Mouse (Mus musculus): ENCODE data around the gene Macf1. TPM values are rescaled to one million over a fixed set of nuclear protein-coding genes. Genes with fewer than 3 reads are reported as not detected.

Macf1 gene
- total RNA-seq, 2 experiments from 2014 or later: 209 TPM

DNA sequence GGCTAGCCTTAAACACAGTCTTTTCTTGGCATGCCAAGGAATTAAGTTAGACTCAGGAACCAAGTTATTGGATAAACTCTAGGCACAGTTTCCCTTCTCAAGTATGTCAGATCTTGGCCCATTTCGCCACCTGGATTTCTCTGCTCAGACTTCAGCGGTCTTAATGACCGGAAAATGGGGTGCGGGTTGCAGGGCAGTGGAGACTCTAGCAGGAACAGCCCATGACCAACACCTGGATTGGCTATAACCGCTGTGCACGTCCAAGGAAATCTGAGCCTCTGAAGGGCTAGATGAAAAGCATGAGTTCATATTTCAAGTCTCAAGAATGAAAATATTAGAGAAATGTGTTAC, 271.7 kb downstream of the Macf1 start:
- no peak for DNase-seq (ENCODE audit: low spot score in 2 of 2)

DNA sequence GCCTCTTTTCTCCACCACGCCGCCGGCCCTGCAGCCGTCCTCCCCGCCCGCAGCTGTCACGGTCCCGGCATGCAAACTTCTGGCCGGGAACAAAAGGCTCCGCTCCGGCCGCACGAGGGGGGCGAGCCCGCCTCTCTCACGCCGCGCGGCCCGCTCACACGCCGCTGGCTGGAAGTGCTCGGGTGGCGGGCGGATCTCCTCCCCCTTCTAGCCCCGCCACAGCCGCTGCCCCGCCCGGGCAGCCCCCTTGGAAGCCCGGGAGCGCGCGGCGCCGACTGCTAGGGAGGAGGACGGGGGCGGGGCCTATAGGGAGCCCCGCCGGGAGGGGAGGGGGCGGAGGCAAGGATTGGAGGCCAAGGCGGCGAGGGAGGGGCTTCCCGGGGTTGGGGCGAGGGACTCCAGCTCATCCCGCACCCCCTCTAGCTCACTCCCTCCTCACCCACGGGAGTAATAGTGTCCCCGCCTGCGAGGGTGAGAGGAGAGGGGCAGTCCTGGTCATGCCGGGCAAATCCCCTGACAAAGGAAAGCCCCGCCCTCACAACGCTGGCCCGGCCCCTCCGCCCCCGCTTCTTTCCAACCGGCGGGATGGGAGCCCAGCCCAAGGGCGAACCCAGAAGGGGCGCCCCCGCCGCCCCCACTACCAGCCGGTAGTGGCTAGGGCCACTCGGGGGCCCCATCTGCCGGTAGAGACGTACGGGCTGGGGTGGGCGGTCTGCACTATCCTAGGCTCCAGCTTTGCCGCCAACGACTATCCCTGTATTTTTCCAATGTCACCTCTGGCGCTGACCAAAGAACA, 272.2 kb downstream of the Macf1 start:
- peak; percentile 88 to 93 for DNase-seq (ENCODE audit: low spot score in 2 of 2)

DNA sequence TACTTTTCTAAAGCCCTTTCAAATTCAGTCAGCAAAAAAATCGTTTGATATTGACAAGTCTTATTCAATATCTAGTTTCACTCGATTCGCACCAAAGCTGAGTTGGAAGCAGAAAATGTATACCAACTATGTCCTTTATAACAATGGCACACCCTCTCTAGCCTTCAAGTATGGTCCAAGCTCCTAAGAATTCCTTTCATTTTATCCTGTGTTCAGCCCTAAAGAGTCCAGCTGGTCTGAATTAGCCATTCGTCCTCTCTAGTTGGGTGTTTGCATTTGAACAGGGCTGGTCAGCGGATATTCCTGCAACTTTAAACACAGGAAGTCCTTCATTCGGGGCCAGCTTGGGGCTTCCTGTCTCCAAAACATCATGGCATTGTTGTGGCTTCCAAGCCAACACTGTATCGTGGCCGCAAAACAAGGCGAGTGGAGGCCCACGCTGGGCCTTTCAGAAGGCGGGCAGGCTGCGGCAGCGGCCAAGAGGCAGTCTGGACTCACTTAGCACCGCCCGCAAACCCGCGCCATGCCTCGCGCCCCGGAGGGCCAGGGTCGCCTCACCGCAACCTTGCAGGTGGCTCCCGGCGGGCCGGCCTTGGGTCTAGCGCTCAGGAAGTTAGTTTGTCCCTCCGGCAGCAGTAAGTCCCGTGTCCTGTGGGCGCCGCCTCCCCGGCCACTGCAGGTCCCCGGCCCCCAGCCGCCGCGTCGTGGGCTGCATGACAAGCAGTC, 273.0 kb downstream of the Macf1 start:
- no peak for DNase-seq (ENCODE audit: low spot score in 2 of 2)

DNA sequence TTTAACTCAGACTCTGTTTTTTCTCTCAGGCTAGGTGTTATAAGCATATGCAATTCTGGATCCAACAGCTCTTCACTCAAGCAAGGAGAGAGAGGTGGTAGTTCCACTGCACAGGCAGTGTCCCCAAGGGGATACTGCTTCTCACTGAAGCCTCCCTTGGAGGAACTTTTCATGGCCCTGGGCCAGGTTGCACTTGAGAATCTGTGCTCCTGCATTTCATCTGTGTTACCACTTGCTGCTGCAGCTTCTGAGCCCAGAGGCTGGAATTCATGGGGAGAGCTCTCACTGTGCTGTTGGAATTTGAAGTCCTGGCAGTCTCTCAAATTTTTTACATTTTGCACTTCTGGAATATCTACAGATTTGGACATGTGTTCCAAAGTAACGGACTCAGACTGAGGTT, 274.4 kb downstream of the Macf1 start:
- no peak for DNase-seq (ENCODE audit: low spot score in 2 of 2)

DNA sequence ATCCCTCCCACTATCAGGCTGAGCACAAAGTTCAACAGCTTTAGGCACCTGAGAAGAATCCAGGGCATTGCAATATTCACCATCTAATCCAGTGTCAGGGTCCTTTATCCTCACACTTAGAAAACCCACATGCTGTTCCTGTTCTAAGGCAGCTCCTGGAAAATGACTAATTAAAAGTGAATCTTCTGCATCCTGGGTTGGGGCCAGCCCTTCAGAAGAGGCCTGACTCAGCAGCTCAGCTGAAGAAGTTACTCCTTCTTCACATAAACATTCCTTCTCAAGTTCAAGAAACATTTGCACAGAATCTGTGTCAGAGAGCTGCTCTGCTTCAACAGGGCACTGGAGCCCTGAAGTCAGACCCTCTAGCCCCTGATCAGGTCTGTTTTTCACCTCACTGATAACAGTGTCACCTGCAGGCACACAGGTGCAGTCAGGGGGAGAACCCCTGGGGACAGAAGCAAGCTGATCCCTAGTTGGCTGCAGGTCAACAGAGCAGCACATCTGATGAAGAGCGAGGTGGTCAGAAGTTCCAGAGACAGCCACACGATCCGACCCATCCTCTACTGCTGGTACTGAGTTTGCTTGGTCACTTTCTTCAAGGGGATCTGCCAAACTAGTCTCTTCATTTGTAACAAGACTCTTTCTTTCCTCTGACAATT, 275.0 kb downstream of the Macf1 start:
- DNase-seq (ENCODE audit: low spot score in 2 of 2): no peak

DNA sequence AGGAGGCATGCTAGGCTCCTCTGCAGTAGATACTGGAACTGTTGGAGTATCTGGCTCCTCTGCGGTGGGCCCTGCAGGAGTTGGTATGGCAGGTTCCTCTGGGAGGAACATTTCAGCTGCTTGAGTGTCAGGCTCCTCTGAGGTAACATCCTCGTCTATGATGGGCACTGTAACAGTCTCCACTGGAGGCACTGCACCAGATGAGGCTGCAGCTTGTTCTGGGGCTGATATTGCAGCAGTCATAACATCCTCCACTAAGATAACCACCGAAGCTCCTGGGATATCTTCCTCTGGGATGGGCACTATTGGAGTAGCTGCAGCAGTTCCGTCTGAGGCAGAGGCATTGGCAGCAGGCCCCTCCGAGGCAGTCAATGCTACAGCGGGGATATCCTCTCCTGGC, 276.4 kb downstream of the Macf1 start:
- no peak for DNase-seq (ENCODE audit: low spot score in 2 of 2)

DNA sequence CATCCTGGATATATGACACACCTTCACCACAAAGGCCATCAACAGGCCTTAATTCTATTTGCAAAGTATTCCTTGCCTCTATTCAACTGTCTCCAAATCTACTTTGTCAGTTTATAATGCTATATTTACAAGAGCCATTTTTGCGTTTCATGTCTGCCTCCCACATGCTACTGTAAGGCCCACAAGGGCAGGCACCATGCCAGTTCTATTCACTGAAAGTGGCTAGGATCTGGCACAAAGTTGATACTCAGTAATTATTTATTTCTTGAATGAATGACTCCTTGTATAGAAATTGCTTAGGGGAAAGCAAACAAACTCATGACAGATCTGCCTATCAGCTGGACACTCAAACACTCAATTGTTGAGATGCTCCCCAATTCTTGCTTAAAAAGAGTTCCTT, 280.1 kb downstream of the Macf1 start:
- no peak for DNase-seq (ENCODE audit: low spot score in 2 of 2)

DNA sequence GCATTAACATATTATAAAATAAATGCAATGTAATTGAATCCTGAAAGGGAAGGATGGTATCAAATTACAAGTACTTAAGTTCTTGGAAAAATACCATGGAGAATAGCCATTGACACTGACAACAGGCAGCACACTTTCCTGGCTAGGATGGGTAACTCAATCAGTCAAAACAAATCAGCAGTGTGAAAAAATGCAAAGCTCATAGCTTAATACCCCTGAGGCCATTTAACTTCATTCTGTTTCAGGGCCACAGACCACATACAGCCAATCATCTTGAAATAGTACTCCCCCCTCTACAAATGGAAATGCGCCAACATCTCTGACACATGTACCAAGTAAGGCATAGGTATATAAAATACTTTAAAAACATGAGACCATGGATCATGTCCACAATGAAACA, 281.9 kb downstream of the Macf1 start:
- no peak for DNase-seq (ENCODE audit: low spot score in 2 of 2)

DNA sequence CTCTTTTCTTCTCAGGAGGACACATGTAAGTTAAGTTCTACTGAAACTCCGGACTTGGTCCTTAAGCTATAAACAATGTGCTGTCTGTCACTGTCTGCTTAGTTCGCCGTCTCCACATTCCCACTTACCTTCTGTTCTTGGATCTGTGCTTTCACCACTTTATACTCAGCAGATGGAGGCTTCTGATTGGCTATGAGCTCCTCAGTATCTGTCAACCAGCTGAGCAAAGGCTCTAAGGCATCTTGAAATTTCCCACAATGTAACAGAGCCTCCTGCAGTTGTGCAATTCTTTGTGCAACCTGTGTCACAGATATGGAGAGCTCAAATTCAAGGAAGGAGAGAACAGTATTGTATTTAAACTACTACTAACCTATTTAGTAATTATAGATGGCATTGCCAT, 282.9 kb downstream of the Macf1 start:
- no peak for DNase-seq (ENCODE audit: low spot score in 2 of 2)

DNA sequence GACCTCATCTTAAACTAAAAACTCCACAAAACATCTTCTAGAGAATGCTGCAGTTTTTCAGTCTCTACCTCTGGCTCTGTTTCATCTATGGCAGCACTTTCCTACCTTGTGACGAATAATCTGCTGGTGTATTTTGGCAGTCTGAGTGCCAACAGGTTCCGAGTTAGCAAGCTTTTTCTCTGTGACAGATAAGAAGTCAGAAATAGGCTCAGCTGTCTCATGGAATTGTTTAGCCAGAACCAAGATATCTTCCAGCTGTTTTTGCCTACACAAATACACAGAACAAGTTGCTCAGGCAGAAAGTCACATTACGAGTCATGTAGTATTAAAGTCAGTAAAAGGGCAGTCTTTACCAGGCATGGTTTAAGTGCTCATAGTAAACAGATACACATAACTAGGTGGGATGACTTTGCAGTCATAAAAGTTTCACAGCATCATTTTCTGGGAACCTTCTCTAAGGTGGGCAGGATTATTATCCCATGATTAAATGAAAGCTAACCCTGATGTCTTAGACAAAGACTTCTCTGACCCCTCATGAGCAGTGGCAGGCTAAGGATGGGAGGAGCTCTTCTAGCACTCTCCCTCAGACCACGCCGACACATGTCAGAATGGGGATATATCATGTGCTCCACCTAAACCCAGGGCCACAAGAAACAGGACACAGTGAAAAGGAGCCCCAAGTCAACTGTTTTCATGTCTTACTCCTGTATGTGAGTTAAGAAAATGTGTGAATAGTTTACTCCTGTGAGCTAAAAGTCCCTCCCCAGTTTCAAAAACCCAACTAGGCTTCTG, 286.3 kb downstream of the Macf1 start:
- no peak for DNase-seq (ENCODE audit: low spot score in 2 of 2)

DNA sequence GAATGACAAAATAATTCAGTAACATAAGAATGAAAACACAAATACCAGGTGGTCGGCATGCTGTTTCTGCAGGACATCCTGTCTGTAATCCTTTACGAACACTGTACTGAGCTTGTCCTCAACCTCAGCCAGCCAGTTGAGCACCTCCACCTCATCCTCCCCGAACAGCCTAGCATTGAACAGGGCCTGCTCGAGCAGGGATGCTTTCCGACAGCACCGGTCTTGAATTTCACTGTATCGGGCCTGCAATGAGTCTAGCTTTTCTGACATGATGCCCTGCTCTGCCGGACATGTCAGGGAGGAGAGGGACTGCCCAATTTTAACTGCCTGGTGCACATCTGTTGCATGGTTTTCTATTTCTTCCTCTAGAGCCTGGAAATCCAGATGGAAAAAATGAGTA, 287.1 kb downstream of the Macf1 start:
- DNase-seq (ENCODE audit: low spot score in 2 of 2): no peak

DNA sequence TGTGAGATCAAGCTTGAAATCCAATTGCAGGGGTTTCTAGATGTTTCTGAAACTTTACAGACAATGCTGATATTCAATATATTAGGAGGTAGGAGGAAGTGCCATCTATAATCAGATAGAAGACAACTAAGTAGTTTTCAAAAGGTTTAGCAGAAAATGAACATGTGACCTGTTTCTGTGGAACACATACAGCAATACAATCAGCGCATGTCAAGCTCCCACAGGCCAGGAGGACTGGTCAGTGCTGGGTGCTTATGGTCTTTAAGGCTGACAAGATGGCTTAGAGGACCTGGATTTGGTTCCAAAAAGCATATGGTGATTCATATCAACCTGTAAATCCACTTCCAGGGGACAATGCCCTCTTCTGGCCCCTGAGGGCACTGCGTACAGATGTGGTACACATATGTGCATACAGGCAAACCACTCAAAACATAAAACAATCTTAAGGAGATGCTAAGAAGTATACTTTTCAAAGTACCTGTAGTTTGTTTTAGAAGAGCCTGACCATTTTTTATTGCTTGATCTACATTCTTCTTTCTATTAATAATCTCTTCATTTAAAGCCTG, 288.6 kb downstream of the Macf1 start:
- no peak for DNase-seq (ENCODE audit: low spot score in 2 of 2)

DNA sequence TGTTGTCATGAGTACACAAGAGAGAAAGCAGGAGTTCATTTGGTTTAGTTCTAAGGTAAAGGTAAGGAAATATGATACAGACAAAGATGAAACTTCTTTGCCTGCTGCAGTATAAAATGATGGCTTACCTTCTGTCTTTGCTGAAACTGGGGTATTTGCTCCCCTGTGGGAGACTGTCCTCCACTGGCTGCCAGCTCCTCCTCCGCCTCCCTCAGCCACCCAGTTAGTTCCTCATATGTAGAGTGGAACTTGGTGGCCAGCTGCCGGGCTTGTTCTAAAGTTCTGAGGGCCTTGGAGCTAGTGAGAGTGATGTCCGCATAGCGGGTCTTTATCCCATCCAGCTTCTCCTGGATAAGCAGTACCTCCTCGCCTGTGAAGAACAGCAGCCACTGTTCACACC, 289.3 kb downstream of the Macf1 start:
- DNase-seq (ENCODE audit: low spot score in 2 of 2): no peak

DNA sequence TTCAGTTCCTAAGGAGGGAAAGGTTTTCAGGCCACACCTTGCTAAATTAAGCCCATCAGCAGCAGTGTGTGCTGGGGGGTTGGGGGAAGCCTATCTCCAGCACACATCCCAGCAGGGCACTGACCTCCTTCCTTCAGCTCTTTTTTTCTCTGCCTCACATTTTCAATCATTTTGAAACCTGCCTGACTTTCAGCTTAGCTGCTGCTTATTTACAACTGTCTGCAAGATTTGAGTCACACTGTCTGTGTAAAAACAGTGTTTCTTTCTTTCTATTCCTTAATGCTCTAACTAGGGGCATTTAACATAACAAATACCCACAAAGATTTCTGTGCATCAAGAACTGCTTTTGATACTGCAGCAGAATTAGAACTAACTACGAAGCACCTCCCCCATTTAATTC, 289.9 kb downstream of the Macf1 start:
- DNase-seq (ENCODE audit: low spot score in 2 of 2): no peak

DNA sequence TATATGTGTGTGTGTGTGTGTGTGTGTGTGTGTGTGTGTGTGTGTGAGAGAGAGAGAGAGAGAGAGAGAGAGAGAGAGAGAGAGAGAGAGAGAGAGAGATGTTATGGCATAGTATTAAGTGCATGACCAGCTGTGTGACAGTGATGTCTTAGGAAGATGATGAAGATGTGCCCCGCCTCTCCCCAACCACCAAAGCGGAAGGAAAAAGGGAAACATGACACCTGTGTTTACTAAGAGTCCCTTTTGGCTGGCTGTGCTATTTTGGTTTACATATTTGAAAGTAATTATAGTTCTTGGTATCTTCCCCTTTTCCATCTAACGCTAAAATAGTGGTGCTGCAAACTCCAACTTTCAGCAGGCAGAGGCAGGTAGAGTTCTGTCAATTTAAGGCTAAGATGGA, 291.2 kb downstream of the Macf1 start:
- no peak for DNase-seq (ENCODE audit: low spot score in 2 of 2)

DNA sequence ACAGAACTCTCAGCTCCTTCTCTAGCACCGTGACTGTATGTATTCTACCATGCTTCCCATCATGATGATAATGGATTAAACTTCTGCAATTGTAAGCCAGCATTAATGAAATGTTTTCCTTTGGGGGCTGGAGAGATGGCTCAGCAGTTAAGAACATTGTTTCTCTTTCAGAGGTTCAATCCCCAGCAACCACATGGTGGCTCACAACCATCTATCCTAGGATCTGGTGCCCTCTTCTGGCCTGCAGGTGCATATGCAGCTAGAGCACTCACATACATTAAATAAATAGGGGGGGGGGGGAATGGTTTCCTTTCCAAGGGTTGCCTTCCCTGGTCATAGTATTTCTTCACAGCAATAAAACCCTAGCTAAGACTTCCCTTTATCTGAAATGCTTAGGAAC, 292.0 kb downstream of the Macf1 start:
- DNase-seq (ENCODE audit: low spot score in 2 of 2): no peak

DNA sequence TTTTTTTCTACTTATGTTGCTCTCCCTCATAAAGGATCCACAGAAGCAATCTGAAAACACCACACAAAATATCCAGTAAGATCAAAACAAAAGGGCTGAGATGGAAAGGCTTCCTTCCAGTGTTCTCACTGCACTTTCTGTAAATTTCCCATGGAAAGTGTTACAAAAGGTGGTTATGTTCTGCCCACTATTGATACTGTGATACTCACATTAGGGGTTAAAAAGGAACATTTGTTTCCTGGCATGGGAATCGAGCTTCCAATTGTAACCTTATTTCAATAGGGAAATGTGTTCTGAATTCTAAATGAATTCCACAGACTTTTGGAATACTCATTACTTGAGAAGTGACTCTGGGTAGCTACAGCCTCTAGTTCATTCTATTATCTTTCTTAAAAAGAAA, 299.1 kb downstream of the Macf1 start:
- no peak for DNase-seq (ENCODE audit: low spot score in 2 of 2)

DNA sequence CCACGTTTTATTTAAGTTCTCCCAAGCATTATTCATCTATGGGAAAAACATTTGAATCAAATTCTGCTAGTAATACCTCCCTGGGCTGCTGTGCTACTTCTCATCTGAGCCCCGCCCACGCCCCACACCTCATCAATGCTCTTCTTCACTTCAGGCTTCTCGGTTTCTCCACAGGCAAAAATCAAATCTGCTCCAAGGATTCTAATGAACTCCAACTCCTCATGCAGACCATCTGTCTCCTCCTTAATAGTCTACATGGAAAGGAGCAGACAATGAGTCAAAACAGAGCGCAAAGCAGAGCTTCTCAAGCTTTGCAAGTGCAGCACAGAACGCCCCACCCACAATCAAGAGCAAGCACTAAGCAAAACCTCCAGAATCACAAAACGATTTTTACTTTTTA, 301.0 kb downstream of the Macf1 start:
- no peak for DNase-seq (ENCODE audit: low spot score in 2 of 2)

DNA sequence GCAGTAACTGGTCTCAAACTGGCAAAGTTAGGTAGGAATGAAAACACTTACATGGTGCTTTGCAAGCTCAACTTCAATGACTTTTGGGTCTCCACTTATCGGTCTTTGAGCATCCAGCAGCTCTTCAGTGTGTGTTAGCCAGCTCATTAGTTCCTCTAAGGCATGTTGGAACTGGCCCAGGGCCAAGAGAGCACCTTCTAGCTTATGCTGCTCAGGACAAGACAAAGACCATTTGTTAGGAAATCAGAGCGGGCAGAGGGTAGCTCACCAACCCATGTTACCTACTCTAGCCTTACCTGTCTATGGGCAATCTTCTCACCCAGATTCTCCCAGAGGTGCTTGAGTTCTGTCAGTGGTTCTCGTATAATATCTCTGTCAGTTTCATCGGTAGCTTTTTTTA, 302.1 kb downstream of the Macf1 start:
- DNase-seq (ENCODE audit: low spot score in 2 of 2): no peak

DNA sequence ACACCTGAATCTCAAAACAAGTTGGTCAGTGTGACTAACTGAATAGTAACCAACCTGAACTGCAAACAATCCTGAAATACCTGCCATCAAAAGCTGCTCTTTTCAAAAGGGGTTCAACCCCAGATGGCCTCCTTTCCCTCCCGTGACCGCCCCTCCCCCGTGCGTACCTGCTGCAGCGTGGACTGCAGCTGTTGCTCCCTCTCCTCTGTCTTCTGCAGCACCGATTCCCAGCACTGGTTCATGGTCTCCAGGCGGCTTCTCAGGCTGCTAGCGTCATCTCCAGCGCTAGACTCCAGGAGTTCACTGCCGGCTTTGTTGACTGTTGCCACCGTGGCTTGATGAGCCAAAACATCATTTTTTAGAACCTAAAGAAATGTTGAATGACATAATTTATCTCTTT, 302.6 kb downstream of the Macf1 start:
- no peak for DNase-seq (ENCODE audit: low spot score in 2 of 2)

DNA sequence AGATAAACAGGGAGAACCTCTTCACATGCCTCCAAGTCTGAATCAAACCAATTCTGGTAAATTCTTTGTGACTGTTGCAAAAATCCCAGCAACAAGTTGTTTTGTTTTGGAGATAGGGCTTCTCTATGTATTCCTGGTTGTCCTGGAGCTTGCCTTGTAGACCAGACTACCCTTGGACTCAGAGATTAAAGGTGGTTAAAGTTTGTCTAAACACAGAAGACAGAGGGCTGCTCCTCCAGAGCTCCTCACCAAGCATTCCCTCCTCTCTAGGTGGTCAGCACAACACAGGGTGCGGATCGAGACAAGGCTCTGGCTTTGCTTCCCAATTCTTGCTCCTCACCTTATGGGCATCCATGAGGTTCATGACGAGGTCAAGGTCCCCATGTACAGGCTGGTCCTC, 308.1 kb downstream of the Macf1 start:
- DNase-seq (ENCODE audit: low spot score in 2 of 2): no peak
